Mouse (Mus musculus) A20 (cell line): Measurements from ENCODE around the gene Dhfr.

Source experiments
- DNase-seq: peaks from one replicate; pipeline ENCODE4 v3.0.0-alpha.2; 2011; ENCODE audit warnings: low read depth, low spot score

Dhfr gene

DNA sequence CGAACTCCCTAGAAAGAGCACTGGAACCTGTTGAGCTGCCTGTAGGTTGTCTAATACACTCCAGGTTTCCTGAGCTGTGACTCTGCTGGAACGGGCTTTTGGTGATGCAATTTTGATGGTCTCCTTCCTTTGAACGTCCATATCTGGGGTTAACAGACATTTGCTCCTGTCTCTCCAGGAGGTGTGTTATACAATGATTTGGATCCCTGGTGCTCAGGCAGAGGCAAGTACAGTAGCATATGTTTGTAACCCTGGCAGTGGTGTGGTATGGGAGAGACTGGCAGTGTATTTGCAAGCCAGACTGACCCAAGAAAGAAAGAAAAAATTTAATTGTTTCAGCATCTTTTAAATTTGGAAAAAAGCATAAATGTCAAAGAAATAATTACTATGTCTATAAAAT is 32.8 kb downstream of the Dhfr start:
- no peak for DNase-seq

DNA sequence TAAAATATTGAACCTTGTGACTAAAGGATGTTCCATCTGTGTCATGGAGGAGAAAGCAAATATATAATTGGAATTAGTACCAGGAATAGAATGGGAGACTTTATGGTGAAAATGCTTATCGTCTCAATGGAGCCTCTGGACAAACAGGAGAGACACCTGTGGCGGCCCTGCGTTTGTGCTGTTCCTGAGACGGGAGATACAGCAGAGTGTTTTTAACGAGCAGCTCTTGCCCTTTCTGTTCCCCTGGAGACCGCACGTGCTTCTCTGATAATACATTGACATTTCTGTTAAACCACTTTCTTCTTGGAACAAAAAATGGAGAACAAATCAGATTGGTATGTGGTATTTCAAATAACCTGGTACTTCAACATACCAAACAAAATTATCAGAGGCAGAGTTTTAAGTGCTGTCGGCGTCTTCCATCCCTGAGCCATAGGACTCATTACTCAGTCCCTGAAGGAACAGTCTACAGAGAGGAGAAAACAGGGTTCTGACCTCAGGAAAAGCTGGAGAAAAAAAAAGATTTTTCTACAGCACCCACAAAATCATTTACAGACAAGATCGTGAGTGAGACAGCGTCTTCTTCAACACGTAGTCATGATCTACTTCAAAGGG is 38.6 kb downstream of the Dhfr start:
- DNase-seq = no peak

GRCm38 (mm10) chr13:92398491-92399384 is 44.2 kb downstream of the Dhfr start:
- DNase-seq = no peak

- no peak for DNase-seq
Measured at GRCm38 (mm10) chr13:92402063-92402462, 47.5 kb downstream of the Dhfr start.

- no peak for DNase-seq
Measured at GRCm38 (mm10) chr13:92403496-92403895, 49.0 kb downstream of the Dhfr start.

- no peak for DNase-seq
Measured at GRCm38 (mm10) chr13:92410486-92410885, 56.0 kb downstream of the Dhfr start.

DNA sequence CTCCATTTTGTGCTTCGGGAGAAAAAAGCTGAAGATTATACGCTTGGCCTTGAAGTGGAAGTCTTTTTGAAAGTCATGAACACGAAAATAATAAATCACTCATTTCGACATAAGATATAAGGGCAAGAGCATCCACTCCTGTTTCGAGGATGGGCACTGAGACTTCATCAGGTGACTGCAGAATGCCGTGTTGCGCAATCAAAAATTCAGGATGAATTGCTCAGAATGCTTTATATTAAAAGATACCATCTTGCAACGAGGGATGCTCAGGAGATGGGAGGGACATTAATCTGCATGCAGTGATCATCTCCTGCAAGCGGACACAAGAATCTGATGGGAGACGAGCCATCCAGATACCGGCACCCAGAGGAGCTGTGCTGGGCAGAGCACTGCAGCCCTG is 65.1 kb downstream of the Dhfr start:
- no peak for DNase-seq

- no peak for DNase-seq
Measured at GRCm38 (mm10) chr13:92423711-92424110, 69.2 kb downstream of the Dhfr start.

GRCm38 (mm10) chr13:92425758-92426264 is 71.3 kb downstream of the Dhfr start, which contains the start of gene Ankrd34b:
Gene Ankrd34b (plus strand): TSS chr13:92425896.
- DNase-seq = no peak

- DNase-seq = no peak
Measured at GRCm38 (mm10) chr13:92426294-92427051, 71.9 kb downstream of the Dhfr start.

- DNase-seq = no peak
Measured at GRCm38 (mm10) chr13:92427351-92427855, 72.9 kb downstream of the Dhfr start.
